Mouse (Mus musculus): Measurements from ENCODE around the gene Sorbs2. TPM values are rescaled to one million over a fixed set of nuclear protein-coding genes. Genes with fewer than 3 reads are reported as not detected.

Sorbs2 gene
- 0.13 and 0.45 TPM in 2 replicates for total RNA-seq (2023)

GRCm38 (mm10) chr8:45507634-45508321, at the start of gene Sorbs2:
TSS of gene Sorbs2 (plus strand) at chr8:45507788.

Other genes with a start within 250 kb of the Sorbs2 start
- gene F11, start 245.8 kb upstream of the Sorbs2 start, total RNA-seq (2023), result not detected in 2 replicates
- not detected in 2 replicates for gene Klkb1, start 212.9 kb upstream of the Sorbs2 start, total RNA-seq (2023)
- not detected in 2 replicates for gene Gm45753, start 199.3 kb upstream of the Sorbs2 start, total RNA-seq (2023)
- 2.8 and 2.9 TPM in 2 replicates for gene Cyp4v3, start 174.6 kb upstream of the Sorbs2 start, total RNA-seq (2023)
- gene Fam149a, start 125.5 kb upstream of the Sorbs2 start, total RNA-seq (2023), result 0.14 and 0.16 TPM in 2 replicates
- 0.28 and 0.77 TPM in 2 replicates for gene Tlr3, start 96.7 kb upstream of the Sorbs2 start, total RNA-seq (2023)

Data from neutrophil, adult 65 days (primary cell).